Mouse (Mus musculus): ENCODE measurements around the gene Gm49325.

DNA sequence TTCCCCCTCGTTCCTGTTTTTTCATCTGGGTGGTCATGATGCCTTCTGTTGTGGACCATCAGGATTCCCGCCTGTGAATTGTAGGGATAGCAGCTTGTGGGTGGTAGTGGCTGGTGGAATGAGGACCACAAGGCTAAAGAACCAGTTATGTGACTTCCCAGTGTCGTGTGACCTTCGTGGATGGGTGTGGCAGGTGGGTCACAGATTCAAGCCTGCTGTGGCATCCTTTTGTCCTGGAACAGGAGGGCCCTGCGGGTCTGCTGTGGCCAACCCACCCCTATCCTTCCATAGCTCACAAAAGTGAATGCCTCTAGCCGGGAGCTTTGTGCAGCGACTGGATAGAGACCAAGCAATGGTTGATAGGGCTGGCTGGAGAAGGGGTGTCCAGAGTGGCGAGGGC lies 41.9 kb downstream of the Gm49325 start:
- TF ChIP-seq CTCF (IDR thresholded peaks at IDR 0.05; ENCODE audit: borderline replicate concordance, control insufficient read depth, extremely low read depth, insufficient read depth, low read length, poor library complexity) (no peak), POLR2A (IDR thresholded peaks at IDR 0.05; ENCODE audit: control insufficient read depth, extremely low read depth, insufficient read depth, low read length, poor library complexity) (no peak)

All from thymus, adult 2 months (tissue).